Mouse (Mus musculus) small intestine, adult 2 months (tissue): ENCODE results near the gene Slamf9.

Source experiments
- CTCF ChIP-seq: fragments of 200-500 bp; IDR thresholded peaks from 2 replicates; pipeline ENCODE4 v1.5.1; 2012; ENCODE audit warnings: low read depth, mild to moderate bottlenecking, control low read depth, inconsistent platforms, low read length, moderate library complexity, mixed read lengths; ENCODE audit not compliant: insufficient replicate concordance, insufficient read length; ENCODE audit errors: extremely low read depth
- POLR2A ChIP-seq: fragments of 200-500 bp; IDR thresholded peaks from 2 replicates; pipeline ENCODE4 v1.6.1; 2012; ENCODE audit warnings: low read depth, mild to moderate bottlenecking, control low read depth, inconsistent platforms, low read length, moderate library complexity

DNA sequence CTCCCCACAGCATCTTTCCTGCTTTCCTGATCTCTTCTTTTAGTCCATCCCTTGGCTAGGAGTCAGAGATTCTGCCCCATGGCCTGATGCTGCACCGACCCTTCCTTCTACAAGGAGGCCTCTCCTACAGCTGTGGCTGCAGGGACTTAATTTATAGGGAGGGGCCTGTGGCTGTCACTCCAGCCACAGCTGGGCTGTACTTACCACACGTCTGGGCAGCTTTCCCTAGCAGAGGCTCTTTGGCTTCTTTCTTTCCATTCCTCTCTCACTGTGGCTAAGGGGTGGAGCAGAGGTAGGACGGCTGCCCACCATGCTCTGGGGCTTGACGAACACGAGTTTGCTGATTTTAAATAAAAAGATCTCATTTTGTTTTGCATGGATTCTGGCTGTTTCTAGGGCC lies 31.8 kb downstream of the Slamf9 start:
- TF ChIP-seq CTCF (no peak), POLR2A (no peak)
